Mouse (Mus musculus): ENCODE measurements around the gene Chmp3. TPM values are rescaled to one million over a fixed set of nuclear protein-coding genes. Genes with fewer than 3 reads are reported as not detected.

Gene Chmp3
- polyA plus RNA-seq, 1 experiment from 2014 or later, result 83.1 TPM

DNA sequence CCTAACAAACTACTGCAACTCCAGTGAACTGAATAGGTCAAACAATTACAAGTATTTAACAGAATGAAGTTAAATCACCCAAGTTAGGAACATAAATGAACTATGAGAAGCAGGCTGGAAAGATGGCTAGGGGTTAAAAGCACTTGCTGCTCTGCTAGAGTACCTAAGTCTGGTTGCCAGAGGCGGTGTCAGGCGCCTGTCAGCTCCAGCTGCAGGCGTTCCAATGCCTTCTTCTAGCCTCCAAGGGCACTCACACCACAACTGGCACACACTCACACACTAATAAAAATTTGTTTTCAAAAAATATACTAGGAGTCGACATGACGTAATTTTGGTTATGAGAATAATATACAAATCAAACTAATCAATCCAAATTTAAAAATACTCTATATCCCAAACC lies 78.0 kb downstream of the Chmp3 start:
- no peak for DNase-seq (ENCODE audit: low spot score)
- no peak for TF ChIP-seq CTCF (IDR thresholded peaks at IDR 0.05; ENCODE audit: low read depth)
- Histone ChIP-seq H3K4me3 (replicated peaks; ENCODE audit: low read depth, low read length) (no peak overlapping the region), H3K36me3 (ENCODE audit: insufficient read depth, low read length) (peaks cover 54% of the 10 kb centered on the region), H3K4me1 (replicated peaks; ENCODE audit: insufficient read depth, low read length) (no peaks in the 10 kb centered on the region), H3K9me3 (replicated peaks; ENCODE audit: low read length) (no peaks in the 10 kb centered on the region), H3K9ac (ENCODE audit: low read depth, low read length) (no peak overlapping the region), H3K27me3 (ENCODE audit: insufficient read depth, low read length) (no peaks in the 10 kb centered on the region), H3K4me2 (ENCODE audit: low read length) (no peak overlapping the region), H3K27ac (no peak overlapping the region)
- 86% methylated on average over 5 of the region's 5 CpGs for WGBS
- no peak for ATAC-seq (replicated peaks; ENCODE audit: low FRiP score, low read depth)

DNA sequence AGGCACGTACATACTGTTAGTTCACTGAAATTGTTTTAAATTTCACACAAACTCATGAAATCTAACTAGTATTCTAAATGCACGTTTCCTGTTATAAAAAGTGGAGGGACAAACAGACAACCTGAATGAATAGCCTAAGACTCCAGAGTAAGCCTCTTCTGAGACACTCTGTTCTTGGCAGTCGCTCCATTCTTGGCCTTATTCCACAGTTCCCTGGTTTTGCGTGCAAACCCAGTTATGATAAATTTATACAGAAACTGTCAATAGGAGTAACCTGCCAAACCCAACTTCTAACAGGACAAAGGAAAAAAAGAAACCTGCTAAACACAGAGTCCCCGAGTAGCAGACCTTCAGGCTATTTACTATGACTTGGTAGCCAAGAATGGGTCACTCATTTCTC lies 78.4 kb downstream of the Chmp3 start:
- Histone ChIP-seq H3K4me3 (replicated peaks; ENCODE audit: low read depth, low read length) (no peak overlapping the region), H3K36me3 (ENCODE audit: insufficient read depth, low read length) (peaks cover 52% of the 10 kb centered on the region), H3K27ac (no peak overlapping the region), H3K9me3 (replicated peaks; ENCODE audit: low read length) (no peaks in the 10 kb centered on the region), H3K4me1 (replicated peaks; ENCODE audit: insufficient read depth, low read length) (no peaks in the 10 kb centered on the region), H3K4me2 (ENCODE audit: low read length) (no peak overlapping the region), H3K9ac (ENCODE audit: low read depth, low read length) (no peak overlapping the region), H3K27me3 (ENCODE audit: insufficient read depth, low read length) (no peaks in the 10 kb centered on the region)
- no peak for DNase-seq (ENCODE audit: low spot score)
- no peak for ATAC-seq (replicated peaks; ENCODE audit: low FRiP score, low read depth)
- 81% methylated on average over 5 of the region's 5 CpGs for WGBS
- TF ChIP-seq CTCF (IDR thresholded peaks at IDR 0.05; ENCODE audit: low read depth), result no peak

DNA sequence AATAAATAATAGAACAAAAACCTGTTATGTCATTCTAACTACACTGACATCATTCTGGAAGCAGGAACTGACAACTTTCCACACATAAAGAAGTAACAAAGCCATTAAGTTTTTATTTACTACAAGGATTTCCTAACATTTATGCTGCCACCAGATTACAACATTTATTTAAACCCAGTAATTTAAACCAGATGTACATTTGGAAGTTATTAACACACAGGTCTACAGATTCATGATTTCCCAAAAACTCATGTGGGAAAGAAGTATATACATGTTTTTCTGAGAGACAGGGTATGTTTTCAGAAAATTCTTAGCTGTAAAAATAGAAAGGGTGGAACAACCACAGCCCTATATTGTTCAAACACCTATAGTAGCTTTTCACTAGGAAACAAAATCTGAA lies 81.1 kb downstream of the Chmp3 start:
- Histone ChIP-seq H3K4me2 (ENCODE audit: low read length) (no peak overlapping the region), H3K4me3 (replicated peaks; ENCODE audit: low read depth, low read length) (no peak overlapping the region), H3K36me3 (ENCODE audit: insufficient read depth, low read length) (peaks cover 50% of the 10 kb centered on the region), H3K9ac (ENCODE audit: low read depth, low read length) (no peak overlapping the region), H3K9me3 (replicated peaks; ENCODE audit: low read length) (no peaks in the 10 kb centered on the region), H3K4me1 (replicated peaks; ENCODE audit: insufficient read depth, low read length) (0 out of 2 replicates have a peak, but pooled peaks cover 4% of the 10 kb centered on the region), H3K27ac (no peak overlapping the region), H3K27me3 (ENCODE audit: insufficient read depth, low read length) (no peaks in the 10 kb centered on the region)
- DNase-seq (ENCODE audit: low spot score), result no peak
- no peak for ATAC-seq (replicated peaks; ENCODE audit: low FRiP score, low read depth)
- TF ChIP-seq CTCF (IDR thresholded peaks at IDR 0.05; ENCODE audit: low read depth), result no peak

DNA sequence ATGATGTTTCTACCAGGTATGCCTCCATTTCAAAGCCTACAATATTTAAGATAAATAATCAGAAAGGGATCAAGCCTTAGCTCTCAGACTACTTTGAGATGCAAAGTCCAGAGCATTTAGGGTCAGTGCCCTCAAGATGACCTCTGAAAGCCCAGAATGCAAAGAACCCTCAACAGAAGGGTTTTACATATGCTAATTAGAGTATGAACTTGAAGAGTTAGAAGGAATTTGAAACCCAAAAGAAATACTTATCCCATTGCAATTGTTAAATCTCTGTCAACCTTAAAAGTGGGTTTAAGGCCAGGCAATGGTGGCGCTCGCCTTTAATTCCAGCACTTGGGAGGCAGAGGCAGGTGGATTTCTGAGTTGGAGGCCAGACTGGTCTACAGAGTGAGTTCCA lies 82.4 kb downstream of the Chmp3 start:
- Histone ChIP-seq H3K9ac (ENCODE audit: low read depth, low read length) (no peak overlapping the region), H3K4me2 (ENCODE audit: low read length) (no peak overlapping the region), H3K27me3 (ENCODE audit: insufficient read depth, low read length) (no peaks in the 10 kb centered on the region), H3K4me3 (replicated peaks; ENCODE audit: low read depth, low read length) (no peak overlapping the region), H3K36me3 (ENCODE audit: insufficient read depth, low read length) (peaks cover 43% of the 10 kb centered on the region), H3K27ac (no peak overlapping the region), H3K4me1 (replicated peaks; ENCODE audit: insufficient read depth, low read length) (peaks cover 6% of the 10 kb centered on the region; the same call in 1 of the 2 replicates), H3K9me3 (replicated peaks; ENCODE audit: low read length) (no peaks in the 10 kb centered on the region)
- 96% methylated on average over 2 of the region's 2 CpGs for WGBS
- no peak for ATAC-seq (replicated peaks; ENCODE audit: low FRiP score, low read depth)
- no peak for DNase-seq (ENCODE audit: low spot score)
- no peak for TF ChIP-seq CTCF (IDR thresholded peaks at IDR 0.05; ENCODE audit: low read depth)

DNA sequence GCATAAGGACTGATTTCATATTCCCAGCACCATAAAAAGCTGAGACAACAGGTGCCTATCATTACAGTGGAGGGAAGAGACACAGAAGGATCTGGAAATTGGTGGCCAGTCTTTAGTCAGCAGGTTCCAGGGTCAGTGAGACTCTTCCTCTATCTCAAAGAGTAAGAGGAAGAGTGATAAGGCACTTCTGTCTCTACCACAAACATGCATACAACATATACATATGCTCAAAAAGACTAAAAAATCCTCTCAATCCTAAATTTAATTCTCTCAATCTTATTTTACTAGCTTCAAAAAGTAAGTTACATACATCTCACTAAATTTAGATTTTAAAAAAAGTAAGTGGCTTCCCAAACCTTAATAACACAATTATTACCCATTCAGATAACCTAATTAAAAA lies 83.7 kb downstream of the Chmp3 start:
- Histone ChIP-seq H3K4me3 (replicated peaks; ENCODE audit: low read depth, low read length) (no peak overlapping the region), H3K27ac (no peak overlapping the region), H3K27me3 (ENCODE audit: insufficient read depth, low read length) (no peaks in the 10 kb centered on the region), H3K4me1 (replicated peaks; ENCODE audit: insufficient read depth, low read length) (peaks cover 12% of the 10 kb centered on the region), H3K36me3 (ENCODE audit: insufficient read depth, low read length) (peaks cover 33% of the 10 kb centered on the region), H3K9ac (ENCODE audit: low read depth, low read length) (no peak overlapping the region), H3K9me3 (replicated peaks; ENCODE audit: low read length) (no peaks in the 10 kb centered on the region), H3K4me2 (ENCODE audit: low read length) (no peak overlapping the region)
- ATAC-seq (replicated peaks; ENCODE audit: low FRiP score, low read depth) (no peak), DNase-seq (ENCODE audit: low spot score) (no peak)
- no peak for TF ChIP-seq CTCF (IDR thresholded peaks at IDR 0.05; ENCODE audit: low read depth)

DNA sequence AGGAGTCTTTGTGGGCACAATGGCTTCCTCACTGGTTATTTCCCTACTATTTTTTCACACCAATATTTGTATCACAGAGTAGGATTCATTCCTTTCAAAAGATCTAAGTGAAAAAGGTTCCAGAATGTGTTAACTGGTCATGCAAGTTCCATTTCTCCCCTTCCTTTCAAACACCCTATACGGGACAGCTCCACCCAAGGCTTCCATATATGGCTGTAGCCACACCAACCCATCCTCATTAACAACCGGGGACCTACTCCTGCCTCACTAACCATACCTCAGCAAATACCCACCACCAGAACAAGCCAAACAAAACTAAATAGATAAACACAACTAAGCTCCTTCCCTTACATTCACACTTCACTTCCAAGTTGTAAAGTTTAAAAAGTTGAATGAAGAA lies 87.6 kb downstream of the Chmp3 start:
- peak overlapping the region; percentile 93 for H3K4me3 ChIP-seq (replicated peaks; ENCODE audit: low read depth, low read length)
- 3% methylated on average over 2 of the region's 2 CpGs for WGBS
- no peaks in the 10 kb centered on the region for H3K27me3 ChIP-seq (ENCODE audit: insufficient read depth, low read length)
- peaks cover 12% of the 10 kb centered on the region for H3K4me1 ChIP-seq (replicated peaks; ENCODE audit: insufficient read depth, low read length)
- no peak overlapping the region for H3K27ac ChIP-seq
- H3K9me3 ChIP-seq (replicated peaks; ENCODE audit: low read length), result no peaks in the 10 kb centered on the region
- TF ChIP-seq CTCF (IDR thresholded peaks at IDR 0.05; ENCODE audit: low read depth), result no peak
- ATAC-seq (replicated peaks; ENCODE audit: low FRiP score, low read depth) (no peak), DNase-seq (ENCODE audit: low spot score) (no peak)
- H3K36me3 ChIP-seq (ENCODE audit: insufficient read depth, low read length), result peaks cover 10% of the 10 kb centered on the region; the same call in 1 of the 2 replicates
- H3K4me2 ChIP-seq (ENCODE audit: low read length), result peak overlapping the region; percentile 63
- no peak overlapping the region for H3K9ac ChIP-seq (ENCODE audit: low read depth, low read length)

Measured in kidney, postnatal 0 days (tissue).